Mouse (Mus musculus): ENCODE results near the gene Gucy2g.

The Gucy2g gene

GRCm38 (mm10) chr19:55247991-55248520, 7.0 kb upstream of the Gucy2g start:
- DNase-seq (ENCODE audit: low spot score in 2 of 2) = no peak

- DNase-seq (ENCODE audit: low spot score in 2 of 2) = no peak
Observed at GRCm38 (mm10) chr19:55247563-55247962, 6.5 kb upstream of the Gucy2g start.

GRCm38 (mm10) chr19:55244791-55245231, 3.8 kb upstream of the Gucy2g start:
- DNase-seq (ENCODE audit: low spot score in 2 of 2) = peak; percentile 38 to 67

- no peak for DNase-seq (ENCODE audit: low spot score in 2 of 2)
Observed at GRCm38 (mm10) chr19:55239766-55240426, 1.1 kb downstream of the Gucy2g start.

GRCm38 (mm10) chr19:55236564-55236963, 4.5 kb downstream of the Gucy2g start:
- peak in 1 of 2 experiments; percentile 59 for DNase-seq (ENCODE audit: low spot score in 2 of 2)

- DNase-seq (ENCODE audit: low spot score in 2 of 2) = no peak
Observed at GRCm38 (mm10) chr19:55236026-55236425, 5.0 kb downstream of the Gucy2g start.

GRCm38 (mm10) chr19:55232136-55232535, 8.9 kb downstream of the Gucy2g start:
- DNase-seq (ENCODE audit: low spot score in 2 of 2) = no peak

- DNase-seq (ENCODE audit: low spot score in 2 of 2) = peak in 1 of 2 experiments; percentile 53
Observed at GRCm38 (mm10) chr19:55231081-55231480, 10.0 kb downstream of the Gucy2g start.

GRCm38 (mm10) chr19:55227135-55227534, 13.9 kb downstream of the Gucy2g start:
- no peak for DNase-seq (ENCODE audit: low spot score in 2 of 2)

GRCm38 (mm10) chr19:55226621-55227020, 14.4 kb downstream of the Gucy2g start:
- DNase-seq (ENCODE audit: low spot score in 2 of 2) = no peak

- no peak for DNase-seq (ENCODE audit: low spot score in 2 of 2)
Observed at GRCm38 (mm10) chr19:55222268-55222667, 18.8 kb downstream of the Gucy2g start.

- DNase-seq (ENCODE audit: low spot score in 2 of 2) = peak; percentile 44 to 49
Observed at GRCm38 (mm10) chr19:55221208-55221607, 19.8 kb downstream of the Gucy2g start.

GRCm38 (mm10) chr19:55219359-55219758, 21.7 kb downstream of the Gucy2g start:
- no peak for DNase-seq (ENCODE audit: low spot score in 2 of 2)

GRCm38 (mm10) chr19:55218741-55219221, 22.3 kb downstream of the Gucy2g start:
- no peak for DNase-seq (ENCODE audit: low spot score in 2 of 2)

- DNase-seq (ENCODE audit: low spot score in 2 of 2) = peak; percentile 74 to 79
Observed at GRCm38 (mm10) chr19:55218192-55218739, 22.8 kb downstream of the Gucy2g start.

- DNase-seq (ENCODE audit: low spot score in 2 of 2) = peak; percentile 73 to 83
Observed at GRCm38 (mm10) chr19:55217365-55217764, 23.7 kb downstream of the Gucy2g start.

- no peak for DNase-seq (ENCODE audit: low spot score in 2 of 2)
Observed at GRCm38 (mm10) chr19:55216876-55217275, 24.2 kb downstream of the Gucy2g start.

GRCm38 (mm10) chr19:55213617-55214340, 27.3 kb downstream of the Gucy2g start:
- DNase-seq (ENCODE audit: low spot score in 2 of 2) = no peak

GRCm38 (mm10) chr19:55211698-55212097, 29.3 kb downstream of the Gucy2g start:
- DNase-seq (ENCODE audit: low spot score in 2 of 2) = no peak

GRCm38 (mm10) chr19:55209084-55209483, 32.0 kb downstream of the Gucy2g start:
- DNase-seq (ENCODE audit: low spot score in 2 of 2) = no peak

- DNase-seq (ENCODE audit: low spot score in 2 of 2) = no peak
Observed at GRCm38 (mm10) chr19:55208654-55209053, 32.4 kb downstream of the Gucy2g start.
